Mouse (Mus musculus): ENCODE data around the gene Tmem235.

Gene Tmem235

GRCm38 (mm10) chr11:117890519-117891282, 30.1 kb downstream of the Tmem235 start:
- DNase-seq (ENCODE audit: low spot score) = no peak

DNA sequence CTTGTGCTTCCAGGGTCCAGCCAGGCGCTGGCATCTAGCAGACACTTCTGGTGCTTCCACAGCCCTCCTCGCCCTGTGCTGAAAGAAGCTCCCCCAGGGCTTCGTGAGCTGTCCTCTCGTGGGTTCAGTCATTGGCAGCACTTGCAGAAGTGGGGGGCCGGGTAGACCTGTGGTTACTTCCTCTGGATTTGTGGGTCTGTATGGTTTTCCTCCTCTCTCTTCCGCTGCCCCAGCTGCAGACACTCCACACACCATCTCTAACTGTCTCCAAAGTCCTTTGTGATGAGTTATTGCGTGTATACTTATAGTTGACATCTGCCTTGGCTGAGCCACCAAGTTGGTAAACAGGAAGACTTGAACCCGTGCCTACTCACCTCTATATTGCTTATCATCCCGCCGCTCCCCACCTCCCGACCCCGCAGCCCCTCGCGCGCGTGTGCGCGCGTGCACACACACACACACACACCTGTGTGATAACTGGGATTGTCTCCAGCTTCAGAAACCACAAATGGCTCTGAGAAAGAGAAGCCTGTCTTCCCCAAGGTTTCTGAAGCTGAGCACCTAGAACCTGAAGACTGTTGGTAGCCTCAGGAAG, 31.1 kb downstream of the Tmem235 start:
- no peak for DNase-seq (ENCODE audit: low spot score)

DNA sequence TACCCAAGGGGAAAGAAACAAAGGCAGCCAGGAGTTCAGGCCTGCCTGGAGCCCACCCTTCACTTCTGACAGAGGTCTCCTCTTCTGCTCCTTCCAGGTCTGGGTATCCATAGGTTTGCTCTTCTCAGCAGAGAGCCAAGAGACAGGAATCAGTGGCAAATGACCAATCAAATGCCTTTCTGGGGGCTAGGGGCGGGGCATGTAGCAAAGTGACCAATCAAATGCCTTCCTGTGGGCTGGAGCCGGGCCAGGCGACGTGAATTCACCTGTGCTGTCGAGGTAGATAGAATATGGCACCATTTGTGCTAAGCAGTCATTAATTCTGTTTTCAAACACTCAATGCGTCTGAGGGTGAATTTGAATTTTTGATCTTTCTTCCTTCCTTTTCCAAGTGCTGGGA, 31.6 kb downstream of the Tmem235 start:
- no peak for DNase-seq (ENCODE audit: low spot score)

DNA sequence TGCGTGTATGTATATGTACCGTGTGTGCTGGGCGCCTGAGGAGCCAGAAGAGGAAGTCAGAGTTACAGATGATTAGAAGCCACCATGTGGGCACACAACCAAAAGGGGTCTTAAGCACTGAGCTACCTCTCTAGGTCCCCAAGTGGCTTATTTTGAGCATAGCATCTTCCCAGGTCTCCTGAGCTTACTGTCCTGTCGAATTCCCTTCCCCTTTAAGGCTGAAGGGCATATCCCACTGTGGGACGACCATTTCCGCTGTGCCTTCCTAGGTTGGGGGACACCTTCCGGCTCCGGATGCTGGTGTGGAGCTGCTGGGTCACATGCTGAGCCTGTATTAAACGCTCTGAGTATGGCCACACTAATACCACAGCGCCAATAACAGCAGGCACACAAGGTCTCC, 34.1 kb downstream of the Tmem235 start:
- no peak for DNase-seq (ENCODE audit: low spot score)

DNA sequence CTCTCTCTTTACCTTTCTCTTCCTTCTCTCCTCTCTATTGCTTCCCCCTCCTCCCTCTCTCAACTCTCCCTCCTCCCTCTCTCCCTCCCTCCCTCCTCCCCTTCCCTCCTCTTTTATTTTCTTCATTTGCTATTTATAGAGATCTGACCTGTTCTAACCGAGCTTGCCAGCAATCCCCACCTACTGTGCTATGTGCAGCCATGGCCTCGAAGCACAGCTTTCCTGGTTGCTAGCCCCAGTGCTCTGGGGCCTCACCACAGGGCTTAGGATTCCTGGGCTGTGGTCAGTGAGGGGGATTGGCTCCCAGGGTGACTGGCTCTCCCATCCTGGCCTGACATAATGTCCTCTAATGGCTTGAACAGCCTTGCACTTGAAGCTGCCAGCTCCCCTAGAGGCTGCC, 36.0 kb downstream of the Tmem235 start:
- DNase-seq (ENCODE audit: low spot score) = no peak

DNA sequence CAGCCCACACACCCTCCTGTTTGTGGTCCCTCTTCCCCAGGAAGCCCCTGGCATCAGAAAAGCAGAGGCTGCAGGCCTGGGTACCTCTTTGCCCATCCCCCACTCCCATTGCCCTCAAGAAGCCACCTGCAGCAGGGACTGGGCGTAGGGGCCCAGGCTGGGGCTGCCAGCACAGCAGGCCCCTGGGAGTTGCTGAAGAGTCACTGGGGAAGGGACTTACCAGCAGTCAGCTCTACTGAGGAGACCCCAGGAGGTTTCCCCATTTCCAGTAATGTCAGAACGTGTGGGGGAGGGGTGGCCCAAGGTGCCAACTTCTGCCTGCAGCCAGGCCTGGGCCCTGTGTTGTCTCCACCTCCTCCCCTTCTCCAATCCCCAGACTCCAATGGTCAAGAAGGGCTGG, 41.7 kb downstream of the Tmem235 start:
- no peak for DNase-seq (ENCODE audit: low spot score)

GRCm38 (mm10) chr11:117904442-117904841, 43.9 kb downstream of the Tmem235 start:
- DNase-seq (ENCODE audit: low spot score) = no peak

- no peak for DNase-seq (ENCODE audit: low spot score)
Measured at GRCm38 (mm10) chr11:117909337-117909736, 48.8 kb downstream of the Tmem235 start.

GRCm38 (mm10) chr11:117912684-117913352, 52.3 kb downstream of the Tmem235 start:
- peak; percentile 51 for DNase-seq (ENCODE audit: low spot score)

- no peak for DNase-seq (ENCODE audit: low spot score)
Measured at GRCm38 (mm10) chr11:117914531-117914930, 54.0 kb downstream of the Tmem235 start.
